Mouse (Mus musculus) forebrain, embryonic 12.5 days (tissue): ENCODE results near the gene Tcf25. TPM values are rescaled to one million over a fixed set of nuclear protein-coding genes. Genes with fewer than 3 reads are reported as not detected.
"Not testable (repeated sequence)": the region's sequence is repeated elsewhere in the genome, so short reads cannot be mapped to it uniquely, and the experiment has no call there.

Experiments
- ATAC-seq: fragments of 200-750 bp; cut with Nextera tagmentation; 2 replicates; pipeline ENCODE4 v1.8.0; 2017; ENCODE audit warnings: moderate TSS enrichment; ENCODE audit not compliant: low FRiP score
- H3K27ac ChIP-seq: fragments of 300-500 bp; sonication (generic); 2 replicates; pipeline ENCODE4 v1.5.1; 2016; ENCODE audit warnings: mild to moderate bottlenecking
- H3K27me3 ChIP-seq: fragments of 300-500 bp; sonication (generic); 2 replicates; pipeline ENCODE4 v1.6.1; 2016; ENCODE audit warnings: mild to moderate bottlenecking
- H3K36me3 ChIP-seq: fragments of 300-500 bp; sonication (generic); replicated peaks from 2 replicates; pipeline ENCODE4 v1.6.1; 2016; ENCODE audit warnings: mild to moderate bottlenecking
- H3K4me1 ChIP-seq: fragments of 300-500 bp; sonication (generic); 2 replicates; pipeline ENCODE4 v1.6.1; 2016
- H3K4me2 ChIP-seq: fragments of 300-500 bp; sonication (generic); 2 replicates; pipeline ENCODE4 v1.6.1; 2016; ENCODE audit warnings: mild to moderate bottlenecking, moderate library complexity
- H3K4me3 ChIP-seq: fragments of 300-500 bp; sonication (generic); replicated peaks from 2 replicates; pipeline ENCODE4 v1.5.1; 2016; ENCODE audit warnings: mild to moderate bottlenecking
- H3K9ac ChIP-seq: fragments of 300-500 bp; sonication (generic); 2 replicates; pipeline ENCODE4 v1.6.1; 2016; ENCODE audit warnings: mild to moderate bottlenecking
- H3K9me3 ChIP-seq: fragments of 300-500 bp; sonication (generic); 2 replicates; pipeline ENCODE4 v1.6.1; 2016
- WGBS: fragments of 180-500 bp; shearing (Covaris S2); methylation state at CpG from one replicate; pipeline ENCODE4 v1.1.7; 2016; 5-methylcytosine and 5-hydroxymethylcytosine counted together
- polyA plus RNA-seq: library from polyadenylated mRNA; unstranded; fragments of >200 nt; fragmentation: Nextera tagmentation; extraction: Ambion mirVana; gene quantifications from 2 replicates; pipeline ENCODE4 v1.2.1, GENCODE M21; 2016

The Tcf25 gene
- polyA plus RNA-seq, 1 experiment from 2014 or later: 174 TPM

- peak overlapping the region; percentile 72 for H3K4me2 ChIP-seq
- 80% methylated on average over 5 of the region's 5 CpGs for WGBS
- H3K4me1 ChIP-seq: peaks cover 41% of the 10 kb centered on the region
- peaks cover 34% of the 10 kb centered on the region for H3K36me3 ChIP-seq
- not testable (repeated sequence) for H3K27me3 ChIP-seq, H3K9me3 ChIP-seq, H3K27ac ChIP-seq, H3K9ac ChIP-seq, ATAC-seq
- H3K4me3 ChIP-seq: peak overlapping the region; percentile 86
Measured at GRCm38 (mm10) chr8:123414997-123415696, 41.6 kb downstream of the Tcf25 start.

GRCm38 (mm10) chr8:123415967-123416943, 42.7 kb downstream of the Tcf25 start:
- WGBS: 86% methylated on average over 8 of the region's 8 CpGs
- Histone ChIP-seq H3K27me3 (no peaks in the 10 kb centered on the region), H3K9ac (no peak overlapping the region), H3K4me3 (0 out of 2 replicates have a peak overlapping the region, but pooled peaks have one; percentile 3), H3K36me3 (peaks cover 46% of the 10 kb centered on the region), H3K4me1 (peaks cover 36% of the 10 kb centered on the region), H3K9me3 (no peaks in the 10 kb centered on the region), H3K27ac (no peak overlapping the region), H3K4me2 (peak overlapping the region; percentile 40)
- ATAC-seq: no peak

DNA sequence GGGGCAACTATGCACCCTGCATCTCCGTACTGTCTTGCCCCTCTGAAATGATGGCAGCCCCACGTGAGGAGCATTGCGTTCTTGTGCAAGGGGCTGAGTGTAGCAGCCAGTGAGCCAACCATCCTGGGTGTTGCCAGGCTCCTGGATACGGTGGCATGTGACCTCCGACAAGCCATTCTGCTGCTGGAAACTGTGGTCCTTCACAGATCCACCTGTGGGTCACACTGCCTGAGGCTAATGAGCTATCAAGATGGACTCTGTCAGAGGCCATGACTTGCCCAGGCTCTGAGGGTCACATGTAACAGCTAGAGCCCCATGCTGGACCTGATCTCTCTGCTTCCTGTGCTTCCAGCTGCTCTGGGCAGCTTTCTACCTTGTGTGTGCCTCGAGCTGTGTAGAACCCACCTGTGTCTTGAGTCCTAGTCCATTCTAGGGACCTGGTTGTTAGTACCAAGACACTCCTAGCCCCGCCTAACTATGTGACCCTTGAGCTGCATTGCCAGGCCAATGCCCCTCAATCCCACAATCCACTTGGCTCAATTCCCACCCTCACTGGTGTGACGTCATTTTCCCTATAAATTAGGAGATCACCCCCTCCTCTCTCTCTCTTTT, 43.5 kb downstream of the Tcf25 start:
- H3K4me3 ChIP-seq: no peak overlapping the region
- H3K36me3 ChIP-seq: peaks cover 51% of the 10 kb centered on the region

DNA sequence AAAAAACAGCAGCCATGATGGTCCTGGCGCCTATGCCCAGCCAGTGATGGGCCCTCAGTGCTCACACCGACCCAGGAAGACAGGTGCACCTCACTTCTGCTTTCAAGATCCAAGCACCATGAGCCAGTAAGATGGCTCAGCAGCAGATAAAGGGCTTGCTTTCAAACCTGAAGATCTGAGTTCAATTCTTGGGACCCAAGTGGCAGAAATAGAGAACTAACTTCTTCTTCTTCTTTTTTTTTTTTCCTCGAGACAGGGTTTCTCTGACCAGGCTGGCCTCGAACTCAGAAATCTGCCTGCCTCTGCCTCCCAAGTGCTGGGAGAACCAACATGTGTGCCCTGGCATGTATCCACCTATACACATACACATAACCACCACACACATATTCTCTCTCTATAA, 46.2 kb downstream of the Tcf25 start:
- H3K27me3 ChIP-seq: no peaks in the 10 kb centered on the region
- no peaks in the 10 kb centered on the region for H3K9me3 ChIP-seq
- H3K4me1 ChIP-seq: peaks cover 31% of the 10 kb centered on the region
- 90% methylated on average over 4 of the region's 4 CpGs for WGBS
- no peak overlapping the region for H3K4me2 ChIP-seq
- peaks cover 59% of the 10 kb centered on the region for H3K36me3 ChIP-seq
- no peak overlapping the region for H3K9ac ChIP-seq
- H3K27ac ChIP-seq: no peak overlapping the region
- no peak for ATAC-seq
- H3K4me3 ChIP-seq: no peak overlapping the region

More for the DNA sequence above, 43.5 kb downstream of the Tcf25 start:
- Histone ChIP-seq H3K9me3 (no peaks in the 10 kb centered on the region), H3K4me2 (peak overlapping the region; percentile 31), H3K27ac (no peak overlapping the region), H3K27me3 (no peaks in the 10 kb centered on the region), H3K9ac (no peak overlapping the region), H3K4me1 (peaks cover 39% of the 10 kb centered on the region)
- no peak for ATAC-seq
- WGBS: 85% methylated on average over 8 of the region's 8 CpGs

DNA sequence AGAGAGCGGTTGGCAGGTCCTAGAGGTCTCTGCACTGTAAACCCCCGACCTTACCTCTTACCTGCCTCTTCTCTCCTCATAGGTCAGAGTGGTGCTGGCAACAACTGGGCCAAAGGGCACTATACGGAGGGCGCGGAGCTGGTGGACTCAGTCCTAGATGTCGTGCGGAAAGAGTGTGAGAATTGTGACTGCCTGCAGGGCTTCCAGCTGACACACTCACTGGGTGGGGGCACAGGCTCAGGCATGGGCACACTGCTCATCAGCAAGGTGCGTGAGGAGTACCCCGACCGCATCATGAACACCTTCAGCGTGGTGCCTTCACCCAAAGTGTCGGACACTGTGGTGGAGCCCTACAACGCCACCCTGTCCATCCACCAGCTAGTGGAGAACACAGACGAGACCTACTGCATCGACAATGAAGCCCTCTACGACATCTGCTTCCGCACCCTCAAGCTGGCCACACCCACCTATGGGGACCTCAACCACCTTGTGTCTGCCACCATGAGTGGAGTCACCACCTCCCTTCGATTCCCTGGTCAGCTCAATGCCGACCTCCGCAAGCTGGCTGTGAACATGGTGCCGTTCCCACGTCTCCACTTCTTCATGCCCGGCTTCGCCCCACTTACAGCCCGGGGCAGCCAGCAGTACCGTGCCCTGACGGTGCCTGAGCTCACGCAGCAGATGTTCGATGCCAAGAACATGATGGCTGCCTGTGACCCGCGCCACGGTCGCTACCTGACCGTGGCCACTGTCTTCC, 47.1 kb downstream of the Tcf25 start:
- Histone ChIP-seq H3K9me3 (no peaks in the 10 kb centered on the region), H3K4me3 (no peak overlapping the region), H3K9ac (no peak overlapping the region), H3K36me3 (peaks cover 59% of the 10 kb centered on the region), H3K27ac (no peak overlapping the region), H3K4me1 (peaks cover 31% of the 10 kb centered on the region), H3K4me2 (no peak overlapping the region), H3K27me3 (no peaks in the 10 kb centered on the region)
- ATAC-seq: 0 out of 2 replicates have a peak, but pooled peaks have one; percentile 15
- 95% methylated on average over 34 of the region's 34 CpGs for WGBS

DNA sequence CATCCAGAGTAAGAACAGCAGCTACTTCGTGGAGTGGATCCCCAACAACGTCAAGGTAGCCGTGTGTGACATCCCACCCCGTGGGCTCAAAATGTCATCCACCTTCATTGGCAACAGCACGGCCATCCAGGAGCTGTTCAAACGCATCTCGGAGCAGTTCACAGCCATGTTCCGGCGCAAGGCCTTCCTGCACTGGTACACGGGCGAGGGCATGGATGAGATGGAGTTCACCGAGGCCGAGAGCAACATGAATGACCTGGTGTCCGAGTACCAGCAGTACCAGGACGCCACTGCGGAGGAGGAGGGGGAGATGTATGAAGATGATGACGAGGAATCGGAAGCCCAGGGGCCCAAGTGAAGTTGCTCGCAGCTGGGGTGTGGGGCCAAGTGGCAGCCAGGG, 47.8 kb downstream of the Tcf25 start:
- no peak overlapping the region for H3K9ac ChIP-seq
- H3K4me2 ChIP-seq: no peak overlapping the region
- peaks cover 59% of the 10 kb centered on the region for H3K36me3 ChIP-seq
- no peak overlapping the region for H3K4me3 ChIP-seq
- H3K4me1 ChIP-seq: peaks cover 30% of the 10 kb centered on the region
- H3K27me3 ChIP-seq: no peaks in the 10 kb centered on the region
- no peak overlapping the region for H3K27ac ChIP-seq
- no peak for ATAC-seq
- 91% methylated on average over 19 of the region's 19 CpGs for WGBS
- H3K9me3 ChIP-seq: 0 out of 2 replicates have a peak, but pooled peaks cover under 1% of the 10 kb centered on the region

GRCm38 (mm10) chr8:123422056-123422780, 48.7 kb downstream of the Tcf25 start:
- Histone ChIP-seq H3K27me3 (no peaks in the 10 kb centered on the region), H3K9ac (no peak overlapping the region), H3K4me1 (peaks cover 21% of the 10 kb centered on the region), H3K27ac (no peak overlapping the region), H3K4me3 (0 out of 2 replicates have a peak overlapping the region, but pooled peaks have one; percentile 5), H3K4me2 (no peak overlapping the region; the same call in 1 of the 2 replicates), H3K9me3 (peaks cover 10% of the 10 kb centered on the region), H3K36me3 (peaks cover 53% of the 10 kb centered on the region)
- ATAC-seq: peak; percentile 65
- 20% methylated on average over 17 of the region's 17 CpGs for WGBS

DNA sequence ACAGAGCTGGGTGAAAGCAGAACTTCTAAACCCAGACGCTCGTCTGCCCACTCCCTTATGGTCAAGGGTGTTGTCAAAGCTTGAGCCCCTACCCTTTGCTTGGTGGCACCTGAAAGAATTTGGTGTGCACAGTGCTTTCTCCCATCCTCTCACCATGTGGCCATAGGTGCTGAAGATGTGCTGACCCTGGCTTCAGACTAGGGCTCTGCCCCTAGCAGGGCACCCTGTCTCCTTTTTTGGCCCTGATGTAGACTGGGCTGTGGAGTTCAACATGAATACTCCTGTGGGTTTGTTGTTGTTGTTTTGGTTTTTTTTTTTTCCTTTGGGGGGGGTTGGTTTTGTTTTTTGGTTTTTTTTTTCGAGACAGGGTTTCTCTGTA, 49.2 kb downstream of the Tcf25 start:
- H3K4me1 ChIP-seq: peaks cover 18% of the 10 kb centered on the region
- H3K36me3 ChIP-seq: peaks cover 49% of the 10 kb centered on the region
- H3K27me3 ChIP-seq: no peaks in the 10 kb centered on the region
- H3K4me3 ChIP-seq: no peak overlapping the region
- no peak overlapping the region for H3K27ac ChIP-seq
- peaks cover 15% of the 10 kb centered on the region for H3K9me3 ChIP-seq
- no peak overlapping the region for H3K4me2 ChIP-seq
- 0 out of 2 replicates have a peak, but pooled peaks have one; percentile 2 for ATAC-seq
- H3K9ac ChIP-seq: no peak overlapping the region
- WGBS: 25% methylated on average over 3 of the region's 3 CpGs

- H3K27me3 ChIP-seq: no peaks in the 10 kb centered on the region
- 0 out of 2 replicates have a peak within 1 kb of the TSS, but pooled peaks have one; percentile 5 for H3K4me3 ChIP-seq
- ATAC-seq: no peak
- 77% methylated on average over 7 of the region's 7 CpGs for WGBS
- H3K4me1 ChIP-seq: peaks cover 13% of the 10 kb centered on the region
- no peak within 1 kb of the TSS for H3K27ac ChIP-seq
- peaks cover 22% of the 10 kb centered on the region for H3K9me3 ChIP-seq
- peaks cover 42% of the 10 kb centered on the region for H3K36me3 ChIP-seq
- H3K9ac ChIP-seq: no peak within 1 kb of the TSS
- H3K4me2 ChIP-seq: no peak within 1 kb of the TSS; the same call in 1 of the 2 replicates
Measured at GRCm38 (mm10) chr8:123423441-123423840, 49.9 kb downstream of the Tcf25 start, which contains the start of gene Def8. TSS of gene Def8 (plus strand) at chr8:123423527.

- no peak overlapping the region for H3K27ac ChIP-seq
- H3K27me3 ChIP-seq: no peaks in the 10 kb centered on the region
- H3K9me3 ChIP-seq: peaks cover 45% of the 10 kb centered on the region
- peaks cover 9% of the 10 kb centered on the region; the same call in 1 of the 2 replicates for H3K4me1 ChIP-seq
- 95% methylated on average over 27 of the region's 27 CpGs for WGBS
- no peak overlapping the region for H3K9ac ChIP-seq
- H3K4me2 ChIP-seq: no peak overlapping the region
- H3K36me3 ChIP-seq: peaks cover 9% of the 10 kb centered on the region; the same call in 1 of the 2 replicates
- no peak for ATAC-seq
- no peak overlapping the region for H3K4me3 ChIP-seq
Measured at GRCm38 (mm10) chr8:123426511-123427509, 53.3 kb downstream of the Tcf25 start.
